Mouse (Mus musculus) heart, postnatal 10 days (tissue): ENCODE measurements around the gene Ninj1. TPM values are rescaled to one million over a fixed set of nuclear protein-coding genes. Genes with fewer than 3 reads are reported as not detected.

Experiments
- DNase-seq, 2 experiments: peaks; one replicate each; pipeline ENCODE4 v3.0.0; 2021
- intact Hi-C: fragments of 180-260 bp; cut with DNase I; formaldehyde crosslinking; loops from one replicate; pipeline ENCODE4 v1.15.1; 2025
- total RNA-seq, 2 experiments: library from RNA; stranded (reverse); gene quantifications; 2 replicates each; pipeline ENCODE4 v1.2.3; 2021

Ninj1 gene
- total RNA-seq, 2 experiments from 2014 or later, result 45.2 to 88.0 TPM

DNA sequence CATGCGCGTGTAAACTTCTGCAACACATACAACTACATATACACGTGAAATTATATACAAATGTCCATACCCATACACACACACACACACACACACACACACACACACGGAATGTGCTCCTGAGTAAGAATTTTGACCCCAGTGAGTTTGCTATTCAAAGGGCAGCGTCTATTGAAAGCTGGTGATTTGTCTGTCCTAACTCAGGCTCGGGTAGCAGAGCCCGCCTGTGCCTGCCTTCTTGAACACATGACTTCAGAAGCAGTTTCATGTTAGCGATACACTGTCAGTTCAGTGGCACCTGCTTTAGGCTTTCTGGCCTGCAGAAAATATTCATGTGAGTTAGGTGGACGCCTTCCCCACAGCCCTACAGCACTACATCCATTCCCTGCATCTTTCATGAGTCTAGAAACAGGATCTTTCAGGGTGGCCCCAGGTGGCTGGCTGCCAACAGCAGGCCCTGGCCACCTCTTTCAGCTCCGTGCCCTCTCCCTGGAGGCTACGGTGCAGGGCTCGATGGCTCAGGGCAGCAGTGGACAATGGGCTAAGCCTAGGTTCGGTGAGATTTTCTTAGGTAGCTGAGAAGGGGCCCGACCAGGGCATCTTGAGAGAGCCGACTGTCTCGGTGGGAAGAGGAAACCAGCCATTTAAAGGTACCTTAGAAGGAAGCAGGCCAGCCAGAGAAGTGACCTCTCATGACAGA, 5.0 kb downstream of the Ninj1 start:
- intact Hi-C loops, result no loop called here

DNA sequence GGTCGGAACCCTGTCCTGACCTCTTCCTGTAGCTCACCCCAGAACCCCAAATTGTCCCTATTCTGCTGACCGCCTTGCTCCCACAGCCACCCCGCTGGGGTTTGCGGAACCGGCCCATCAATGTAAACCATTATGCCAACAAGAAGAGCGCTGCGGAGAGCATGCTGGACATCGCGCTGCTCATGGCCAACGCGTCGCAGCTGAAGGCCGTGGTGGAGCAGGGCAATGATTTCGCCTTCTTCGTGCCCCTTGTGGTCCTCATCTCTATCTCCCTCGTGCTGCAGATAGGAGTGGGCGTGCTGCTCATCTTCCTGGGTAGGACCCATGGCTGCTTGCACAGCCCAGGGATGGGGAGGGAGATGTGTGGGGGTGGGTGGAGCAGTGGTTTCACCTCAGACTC, 6.4 kb downstream of the Ninj1 start:
- intact Hi-C loops, result no loop called here
- DNase-seq, result no peak

More for the DNA sequence above, 5.0 kb downstream of the Ninj1 start:
- DNase-seq, result no peak

DNA sequence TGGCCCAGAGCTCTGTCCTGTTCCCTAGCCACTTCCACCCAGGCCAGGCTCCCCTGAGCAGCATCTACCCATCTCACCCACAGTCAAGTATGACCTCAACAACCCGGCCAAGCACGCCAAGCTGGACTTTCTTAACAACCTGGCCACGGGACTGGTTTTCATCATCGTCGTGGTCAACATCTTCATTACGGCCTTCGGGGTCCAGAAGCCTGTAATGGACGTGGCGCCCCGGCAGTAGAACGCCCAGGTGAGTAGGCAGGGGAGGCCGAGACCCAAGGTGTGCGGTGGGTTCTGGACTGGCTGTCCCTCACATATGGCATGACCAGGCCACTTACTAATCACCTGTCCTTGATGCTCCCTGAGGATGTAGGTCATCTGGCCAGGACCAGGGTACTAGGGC, 7.5 kb downstream of the Ninj1 start:
- intact Hi-C loops, result no loop called here
- DNase-seq, result no peak

DNA sequence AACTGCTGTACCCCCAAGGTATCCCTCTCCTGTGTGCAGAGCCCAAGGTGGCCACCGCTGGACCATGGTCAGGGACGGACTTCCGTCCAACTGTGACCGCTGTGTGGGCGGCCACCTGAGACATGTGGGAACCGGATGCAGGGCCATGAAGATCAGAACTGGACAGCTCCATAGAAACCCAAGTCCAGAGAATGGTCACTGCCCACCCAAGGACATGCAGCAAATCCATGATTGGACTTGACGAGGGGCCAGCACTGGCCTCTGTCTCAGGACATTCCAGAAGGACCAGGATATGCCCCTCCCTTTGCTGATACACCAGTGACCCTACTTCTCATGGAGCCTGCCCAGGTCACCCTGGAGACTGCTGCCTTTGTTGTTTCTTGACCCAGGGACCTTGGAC, 8.4 kb downstream of the Ninj1 start:
- intact Hi-C loops, result no loop called here
- DNase-seq, result no peak

DNA sequence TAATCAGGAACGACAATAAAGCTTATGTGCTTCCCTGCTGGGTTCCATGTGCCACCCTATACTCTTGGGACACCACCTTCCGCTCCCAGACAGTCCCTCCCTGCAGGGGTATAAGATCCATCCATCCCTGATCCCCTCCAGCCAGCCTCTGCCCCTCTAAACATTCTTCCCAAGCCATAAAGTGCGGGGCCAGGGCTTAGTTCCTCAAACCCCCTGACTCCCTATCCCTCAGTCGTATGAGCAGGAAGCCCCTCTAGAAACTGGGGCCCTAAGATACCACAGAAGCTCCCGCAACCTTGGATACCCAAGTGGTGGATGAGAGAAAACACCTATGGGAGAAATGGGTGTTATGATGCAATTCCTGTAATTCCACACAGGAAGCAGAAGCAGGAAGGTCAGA, 8.9 kb downstream of the Ninj1 start:
- DNase-seq, result no peak
- intact Hi-C loops, result no loop called here

DNA sequence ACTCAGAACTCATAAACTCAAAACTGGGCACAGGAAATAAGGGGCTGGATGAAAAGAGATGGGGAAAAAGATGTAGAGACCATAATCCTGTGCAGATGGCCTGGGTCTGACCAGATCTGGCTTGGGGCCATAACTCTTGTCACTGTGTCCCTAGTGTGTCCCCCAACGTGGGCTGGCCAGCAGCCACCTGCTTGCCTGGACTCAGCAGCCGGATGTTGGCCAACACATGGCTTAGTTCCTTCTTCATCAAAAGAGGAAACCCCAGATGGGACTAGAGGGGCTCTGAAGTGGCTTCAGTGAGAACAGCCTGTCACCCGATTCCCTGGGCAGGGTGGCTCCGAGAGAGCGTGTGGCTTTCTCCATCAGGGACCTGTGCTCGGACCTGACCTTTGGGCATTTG, 9.5 kb downstream of the Ninj1 start:
- DNase-seq, result no peak
- intact Hi-C loops, result no loop called here

DNA sequence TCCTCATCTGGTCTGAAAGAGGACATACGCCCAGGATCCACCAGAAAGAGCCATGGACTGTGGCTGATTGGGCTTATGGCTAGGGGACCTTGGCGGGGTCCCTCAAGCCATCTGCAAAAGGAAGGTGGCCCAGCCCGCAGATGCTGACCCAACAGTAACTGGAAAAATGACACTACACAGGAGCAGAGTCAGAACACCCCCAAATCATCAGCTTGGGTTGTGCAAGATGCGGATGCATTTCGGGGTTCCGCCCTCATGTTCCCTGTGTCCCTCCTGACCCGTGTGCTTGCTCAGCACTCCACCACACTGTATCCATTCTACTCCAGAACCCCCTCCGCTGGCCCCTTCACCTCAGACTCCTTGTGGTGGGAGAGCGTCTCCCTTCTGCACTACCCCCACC, 11.4 kb downstream of the Ninj1 start:
- intact Hi-C loops, result no loop called here
- no peak for DNase-seq

DNA sequence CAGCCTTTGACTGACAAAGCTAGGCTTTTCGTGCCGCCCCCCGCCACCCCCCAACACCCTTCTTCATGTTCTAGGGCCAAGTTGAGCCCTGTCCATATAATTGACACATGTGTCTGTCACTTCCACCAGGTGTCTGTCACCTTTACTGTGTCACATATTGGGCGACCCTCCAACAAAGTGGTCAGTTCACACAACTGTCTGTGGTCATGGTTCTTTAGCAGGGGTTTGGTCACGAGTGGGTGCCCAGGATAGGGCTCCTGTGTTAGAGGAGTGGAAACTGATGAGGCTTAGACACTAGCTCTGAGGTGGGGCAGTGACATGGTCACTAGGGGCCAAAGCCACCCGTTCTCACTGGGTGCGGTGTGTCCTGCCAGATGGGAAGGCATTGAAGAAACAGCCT, 12.6 kb downstream of the Ninj1 start:
- intact Hi-C loops, result no loop called here
- DNase-seq, result no peak

DNA sequence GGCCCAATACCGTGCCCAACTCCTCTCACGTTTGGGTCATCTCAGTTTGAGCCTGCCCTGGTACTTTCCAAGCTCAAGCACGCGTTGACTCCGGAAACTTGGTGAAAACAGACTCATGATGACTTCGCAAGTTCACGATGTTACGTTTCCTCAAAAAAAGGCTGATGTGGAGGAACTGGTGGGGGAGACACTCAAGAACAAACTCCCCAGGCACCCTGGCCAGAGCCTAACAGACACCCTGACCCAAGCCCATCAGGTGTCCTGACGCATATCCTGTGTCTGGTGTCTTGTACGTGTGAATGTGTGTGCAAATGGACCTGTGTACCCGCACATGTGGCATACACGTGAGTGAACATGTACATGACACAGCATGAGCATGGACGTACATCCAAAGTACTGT, 13.4 kb downstream of the Ninj1 start:
- intact Hi-C loops, result no loop called here
- no peak for DNase-seq

DNA sequence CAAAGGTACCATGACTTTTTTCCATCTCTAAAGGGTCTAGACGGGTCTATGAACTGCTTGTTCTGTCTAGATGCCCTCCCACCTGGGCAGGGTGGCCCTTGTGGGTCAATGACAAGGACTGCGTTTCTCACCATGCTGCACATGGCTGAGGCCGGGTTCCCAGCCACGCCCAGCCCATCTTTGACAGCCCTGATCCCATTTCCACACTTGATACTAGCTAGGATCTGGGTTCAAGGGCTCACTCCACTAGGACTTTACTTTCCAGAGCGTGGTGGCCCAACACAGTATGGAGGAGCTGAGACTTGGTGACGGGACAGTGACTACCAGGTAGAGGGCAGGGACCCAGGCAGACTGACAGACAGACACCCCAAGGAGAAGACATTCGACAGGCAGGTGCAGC, 15.3 kb downstream of the Ninj1 start:
- intact Hi-C loops, result no loop called here
- no peak for DNase-seq

DNA sequence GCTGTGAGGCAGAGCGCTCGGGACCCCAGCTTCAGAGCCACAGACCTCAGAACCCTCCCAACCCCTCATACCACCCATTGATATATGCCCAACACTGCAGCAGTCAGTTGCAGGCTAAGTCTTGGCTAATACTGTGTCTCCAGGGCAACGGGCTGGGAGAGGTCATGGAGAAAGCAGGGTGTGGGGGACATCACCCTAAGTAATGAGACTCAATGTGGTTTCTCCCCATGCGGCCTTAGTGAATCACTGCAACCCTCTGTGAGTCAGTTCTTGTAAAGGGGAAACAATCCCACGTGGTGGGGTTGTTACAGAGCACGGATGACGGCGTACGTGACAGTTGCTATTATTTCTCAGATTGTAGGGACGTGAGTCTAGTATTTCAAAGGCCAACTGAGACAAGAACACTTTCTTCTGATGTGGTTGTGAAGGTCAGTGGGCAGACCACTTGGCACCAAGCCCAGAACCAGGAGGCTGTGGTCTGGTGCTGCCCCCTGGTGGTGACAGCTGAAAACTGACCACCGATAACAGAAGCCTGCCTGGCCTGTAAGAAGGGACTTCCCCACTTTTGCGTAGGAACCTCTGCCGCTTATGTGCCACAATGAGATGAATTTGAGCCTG, 18.2 kb downstream of the Ninj1 start:
- intact Hi-C loops, result loop anchor here (2.0 kb wide), 1 partner anchor 33 kb away; no protein-coding TSS in a partner anchor
- DNase-seq, result peak; percentile 88 to 94

DNA sequence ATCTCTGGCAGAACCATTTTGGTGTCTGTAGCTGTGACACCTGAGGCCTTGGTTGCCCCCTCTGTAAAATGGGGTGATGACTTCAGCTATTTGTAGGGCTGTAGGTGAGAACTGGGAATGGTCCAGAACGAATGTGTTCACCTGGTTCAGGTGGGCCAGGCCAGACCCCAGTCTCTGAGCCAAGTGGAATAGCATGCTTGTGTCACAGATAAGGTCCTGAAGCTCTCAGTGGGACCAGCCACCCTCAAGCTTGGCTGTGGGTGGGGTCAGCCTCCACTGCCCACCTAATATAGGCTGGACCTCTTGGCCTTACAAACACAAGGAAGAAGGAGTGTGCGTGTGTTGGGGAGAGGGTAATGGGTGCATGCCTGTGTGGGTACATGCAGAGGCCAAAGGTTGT, 19.1 kb downstream of the Ninj1 start:
- DNase-seq, result no peak
- intact Hi-C loops, result no loop called here

DNA sequence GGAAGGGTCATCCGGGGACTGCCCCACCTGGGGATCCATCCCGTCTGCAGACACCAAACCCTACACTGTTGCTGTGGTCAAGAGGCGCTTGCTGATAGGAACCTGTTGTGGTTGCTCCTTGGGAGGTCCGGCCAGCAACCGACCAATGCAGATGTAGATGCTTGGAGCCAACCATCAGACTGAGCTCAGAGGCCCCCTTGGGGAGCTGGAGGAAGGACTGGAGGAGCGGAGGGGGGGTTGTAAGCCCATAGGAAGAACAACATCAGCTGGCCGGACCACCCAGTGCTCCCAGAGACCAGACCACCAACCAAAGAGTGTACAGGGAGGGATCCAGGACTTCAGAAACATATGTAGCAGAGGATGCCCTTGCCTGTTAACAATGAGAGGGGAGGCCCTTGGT, 22.0 kb downstream of the Ninj1 start:
- intact Hi-C loops, result no loop called here
- DNase-seq, result no peak

DNA sequence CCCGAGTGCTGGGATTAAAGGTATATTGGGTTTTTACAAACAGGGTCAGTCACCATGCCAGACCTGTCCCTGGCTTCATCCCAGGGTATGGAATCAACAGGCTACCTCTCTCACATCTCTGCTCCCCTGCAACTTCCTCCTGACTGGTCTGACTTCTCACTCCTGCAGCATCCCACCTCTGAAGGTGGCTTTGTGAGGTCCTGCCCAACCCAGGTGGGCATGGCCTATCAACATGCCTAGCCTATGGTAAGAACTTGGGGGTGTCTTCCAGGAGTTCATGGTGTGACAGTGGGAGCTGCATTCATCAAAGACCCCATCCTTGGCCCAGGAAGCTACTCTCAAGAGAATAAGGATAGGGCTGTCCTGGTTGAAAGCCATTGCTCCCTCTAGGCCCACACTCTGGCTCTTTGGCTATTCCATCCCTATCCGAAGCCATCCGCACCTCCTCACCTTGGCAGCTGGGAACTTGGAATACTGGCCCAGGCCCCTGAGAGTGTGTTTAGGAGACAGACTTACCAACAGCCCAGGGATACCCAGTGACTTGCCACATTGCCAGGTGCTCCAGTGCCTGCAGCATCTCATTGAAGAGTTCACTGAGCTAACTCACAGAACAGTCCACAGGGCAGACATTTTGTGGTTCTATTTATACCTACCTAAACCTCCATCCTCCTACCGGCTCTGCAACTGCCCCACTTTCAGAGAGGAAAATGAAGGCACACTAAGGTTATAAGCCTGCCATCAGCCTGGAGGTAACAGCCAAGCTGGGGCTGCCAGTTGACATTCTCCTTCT, 25.6 kb downstream of the Ninj1 start:
- intact Hi-C loops, result loop anchor here (10.0 kb wide), 1 partner anchor 172 kb away; no protein-coding TSS in a partner anchor
- DNase-seq, result no peak

DNA sequence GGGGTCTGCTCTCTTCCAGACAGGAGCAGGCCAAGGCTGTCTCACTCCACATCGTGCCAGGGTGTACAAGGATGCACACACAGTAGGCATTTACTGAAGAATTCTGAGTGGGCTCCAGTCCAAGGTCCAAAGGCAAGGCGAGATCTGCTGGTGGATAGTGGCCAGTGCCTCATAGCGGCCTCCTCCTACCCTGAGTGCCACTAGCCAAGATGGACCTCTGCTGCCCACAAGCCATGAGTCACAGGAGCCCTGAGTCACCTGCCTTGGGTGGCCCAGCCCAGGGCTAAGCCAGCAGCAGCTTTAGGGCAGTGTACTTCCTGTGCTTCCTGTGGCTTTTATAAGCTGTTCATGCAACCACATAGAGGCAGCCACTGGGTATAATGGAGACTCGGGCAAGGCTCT, 26.2 kb downstream of the Ninj1 start:
- DNase-seq, result peak in 1 of 2 experiments; percentile 56
- intact Hi-C loops, result loop anchor here (10.0 kb wide), 1 partner anchor 171 kb away; no protein-coding TSS in a partner anchor

DNA sequence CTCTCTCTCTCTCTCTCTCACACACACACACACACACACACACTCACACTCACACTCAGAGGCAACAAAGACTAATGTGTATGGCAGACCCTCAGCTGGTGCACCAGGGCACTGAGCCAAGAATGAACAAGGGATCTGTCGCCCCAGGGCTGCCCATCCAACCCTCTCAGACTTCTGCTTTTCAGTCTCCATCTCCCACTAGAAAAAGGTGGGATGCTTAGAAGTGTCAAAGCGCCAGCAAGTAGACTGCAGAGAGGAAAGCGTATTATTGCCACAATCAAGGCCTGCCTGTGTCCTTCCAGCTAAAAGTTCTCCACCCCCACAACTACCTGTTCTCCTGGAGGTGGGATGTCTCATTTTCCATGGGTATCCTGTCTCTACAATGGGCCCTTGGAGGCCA, 27.2 kb downstream of the Ninj1 start:
- intact Hi-C loops, result loop anchor here (10.0 kb wide), 1 partner anchor 170 kb away; no protein-coding TSS in a partner anchor
- peak in 1 of 2 experiments; percentile 27 for DNase-seq

DNA sequence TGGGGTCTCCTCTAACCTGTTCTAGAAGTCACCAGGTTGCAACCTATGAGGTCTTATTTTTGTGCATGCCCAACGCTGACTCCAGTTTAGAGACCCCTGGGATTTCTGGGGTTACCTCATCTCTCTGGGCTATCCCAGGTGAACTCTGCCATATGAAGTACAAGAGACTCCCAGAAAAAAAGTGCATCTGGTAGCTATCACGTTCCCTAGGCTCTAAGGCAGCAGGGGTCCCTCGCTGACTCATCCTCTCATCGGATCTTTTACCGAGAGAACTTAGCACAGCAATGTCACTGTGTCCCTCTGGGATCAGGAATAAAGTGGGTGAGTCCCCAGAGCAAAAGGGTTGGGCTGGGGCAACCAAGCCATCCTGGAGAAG, 27.8 kb downstream of the Ninj1 start:
- no peak for DNase-seq
- intact Hi-C loops, result loop anchor here (10.0 kb wide), 1 partner anchor 170 kb away; no protein-coding TSS in a partner anchor

DNA sequence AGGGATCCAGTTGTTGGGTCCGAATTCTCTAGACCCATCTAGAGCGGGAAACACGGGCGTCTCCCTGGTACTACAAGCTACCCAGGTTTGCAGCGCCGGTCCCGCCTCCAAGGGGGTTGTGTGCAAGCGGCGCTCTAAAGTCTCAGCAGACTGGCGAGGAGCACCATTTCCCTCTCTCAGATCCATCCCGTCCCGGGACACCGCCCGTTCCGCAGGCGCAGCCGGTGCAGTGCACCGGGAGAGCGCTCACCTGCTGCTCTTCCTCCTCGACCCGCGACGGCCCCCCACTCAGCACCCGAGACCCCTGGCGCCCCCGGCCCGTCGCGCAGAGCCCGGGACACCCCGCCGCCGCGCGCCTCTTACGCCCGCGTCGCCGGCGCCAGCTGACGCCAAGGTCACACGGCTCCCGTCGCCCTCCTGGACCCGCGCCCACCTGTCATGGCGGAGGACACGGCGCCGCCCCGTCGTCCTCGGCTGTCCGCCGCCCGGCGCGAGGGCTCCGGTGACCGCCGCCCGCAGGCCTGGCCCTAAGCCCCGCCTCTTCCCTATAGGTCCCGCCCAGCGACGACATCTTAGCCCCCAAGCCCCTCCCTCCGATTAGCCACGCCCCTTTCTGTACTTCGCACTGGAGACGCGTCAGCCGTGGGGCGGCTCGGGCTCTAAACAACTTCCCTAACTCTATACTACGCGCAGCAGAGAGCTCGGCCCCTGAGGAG, 28.4 kb downstream of the Ninj1 start, which contains the start of gene Card19:
TSS of gene Card19 (minus strand) at position 534 of the 716 bp plus-strand sequence.
- DNase-seq, result peak; percentile 98
- intact Hi-C loops, result loop anchor here (10.0 kb wide), 1 partner anchor 169 kb away; no protein-coding TSS in a partner anchor

DNA sequence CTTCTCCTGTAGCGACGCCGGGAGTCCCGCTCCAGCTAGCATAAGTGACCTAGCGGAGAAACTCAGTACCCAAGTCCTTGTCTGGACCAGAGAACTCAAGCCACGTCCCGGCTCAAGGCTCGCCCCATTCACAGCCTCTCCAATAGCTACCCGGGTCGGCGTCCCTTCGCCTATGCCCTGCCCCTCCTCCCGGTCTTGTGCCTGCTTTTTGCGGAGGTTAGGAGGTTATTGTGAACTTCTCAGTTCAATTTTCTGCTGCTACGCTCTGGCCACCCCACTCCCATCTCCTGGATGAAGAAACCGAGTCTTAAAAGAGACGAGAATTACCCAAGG, 28.9 kb downstream of the Ninj1 start:
- no peak for DNase-seq
- intact Hi-C loops, result loop anchor here (10.0 kb wide), 1 partner anchor 169 kb away; no protein-coding TSS in a partner anchor

DNA sequence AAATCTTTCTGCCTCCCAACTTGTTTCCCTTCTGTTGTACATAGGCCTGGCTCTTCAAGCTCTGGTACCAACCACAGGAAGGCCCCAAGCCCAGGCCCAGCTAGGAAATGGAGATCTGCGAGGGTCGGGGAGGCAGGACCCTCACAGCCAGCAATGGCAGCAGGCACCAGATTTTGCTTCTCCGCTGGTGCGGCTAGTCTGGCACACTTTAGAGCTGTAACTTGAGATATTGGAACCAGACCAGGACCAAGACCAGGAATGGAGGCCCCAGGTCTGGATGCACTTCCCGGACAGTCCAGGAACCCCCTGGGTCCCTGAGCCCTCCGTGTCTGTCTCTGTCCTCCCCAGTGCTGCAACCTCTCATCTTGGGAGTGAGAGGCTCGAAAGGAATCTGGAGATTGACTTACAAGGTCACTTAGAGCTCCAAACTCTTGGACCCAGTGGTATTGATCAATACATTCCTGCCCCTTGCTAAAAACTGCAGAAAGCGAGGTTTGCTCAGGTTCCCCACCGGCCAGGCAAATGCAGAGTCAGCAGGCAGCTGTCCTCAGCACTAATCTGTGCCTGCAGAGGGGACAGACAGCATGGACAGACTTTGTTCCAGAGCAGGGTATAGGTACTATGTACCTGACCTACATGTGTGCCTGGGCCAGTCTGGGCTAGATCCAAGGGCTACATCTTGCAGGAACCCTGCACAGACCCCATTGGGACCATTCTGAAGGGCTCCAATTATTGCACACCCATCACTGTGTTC, 29.7 kb downstream of the Ninj1 start:
- intact Hi-C loops, result loop anchor here (10.0 kb wide), 1 partner anchor 168 kb away; no protein-coding TSS in a partner anchor
- DNase-seq, result peak in 1 of 2 experiments; percentile 39
